Mouse (Mus musculus) liver, postnatal 0 days (tissue): ENCODE measurements around the gene Dock9.

Experiments
- CTCF ChIP-seq: sonication (generic); IDR thresholded peaks from 2 replicates; pipeline ENCODE4 v1.5.1; 2016; ENCODE audit warnings: antibody characterized with exemption, low read depth
- EP300 ChIP-seq: IDR thresholded peaks from 2 replicates; pipeline ENCODE4 v1.6.1; 2016; ENCODE audit warnings: antibody characterized with exemption, low read depth, mild to moderate bottlenecking

- TF ChIP-seq CTCF (no peak), EP300 (no peak)
These were observed 299.8 kb downstream of the Dock9 start for GRCm38 (mm10) chr14:121497800-121498199.
